Mouse (Mus musculus) yolk sac, embryonic 10.5 days (tissue): ENCODE results near the gene Rln3.
A peak's percentile ranks its signal among the peaks of the same experiment; 100 is the strongest.

Experiments used
- DNase-seq: peaks from one replicate; pipeline ENCODE4 v3.0.0-alpha.2; 2017; ENCODE audit warnings: low spot score

Rln3 gene

GRCm38 (mm10) chr8:84065037-84065436 is 20.2 kb upstream of the Rln3 start, which contains the start of gene Gm10643:
Gene Gm10643, minus strand, starts transcription at chr8:84065137.
- DNase-seq, result no peak

- no peak for DNase-seq
Measured at GRCm38 (mm10) chr8:84063861-84064610, 19.2 kb upstream of the Rln3 start.

- no peak for DNase-seq
Measured at GRCm38 (mm10) chr8:84060245-84060644, 15.4 kb upstream of the Rln3 start.

- DNase-seq, result no peak
Measured at GRCm38 (mm10) chr8:84059226-84059625, 14.4 kb upstream of the Rln3 start.

GRCm38 (mm10) chr8:84057827-84058226 is 13.0 kb upstream of the Rln3 start:
- no peak for DNase-seq

- no peak for DNase-seq
Measured at GRCm38 (mm10) chr8:84053229-84053628, 8.4 kb upstream of the Rln3 start.

- DNase-seq, result no peak
Measured at GRCm38 (mm10) chr8:84052746-84053145, 7.9 kb upstream of the Rln3 start.

- no peak for DNase-seq
Measured at GRCm38 (mm10) chr8:84048171-84048570, 3.4 kb upstream of the Rln3 start.

GRCm38 (mm10) chr8:84046505-84046904 is 1.7 kb upstream of the Rln3 start:
- no peak for DNase-seq

GRCm38 (mm10) chr8:84044103-84044502 is 697 bp downstream of the Rln3 start:
- DNase-seq, result no peak

GRCm38 (mm10) chr8:84042948-84043342 is 1.9 kb downstream of the Rln3 start:
- no peak for DNase-seq

GRCm38 (mm10) chr8:84042066-84042947 is 2.5 kb downstream of the Rln3 start, which contains the start of gene Il27ra:
Gene Il27ra, minus strand, starts transcription at chr8:84042589.
- no peak for DNase-seq

- peak; percentile 69 for DNase-seq
Measured at GRCm38 (mm10) chr8:84039050-84039449, 5.8 kb downstream of the Rln3 start.

- no peak for DNase-seq
Measured at GRCm38 (mm10) chr8:84038015-84038414, 6.8 kb downstream of the Rln3 start.

- DNase-seq, result no peak
Measured at GRCm38 (mm10) chr8:84032777-84033176, 12.0 kb downstream of the Rln3 start.

GRCm38 (mm10) chr8:84029272-84029671 is 15.5 kb downstream of the Rln3 start:
- DNase-seq, result no peak

GRCm38 (mm10) chr8:84027449-84027848 is 17.4 kb downstream of the Rln3 start:
- DNase-seq, result no peak

- no peak for DNase-seq
Measured at GRCm38 (mm10) chr8:84025863-84026262, 18.9 kb downstream of the Rln3 start.

GRCm38 (mm10) chr8:84024171-84024570 is 20.6 kb downstream of the Rln3 start:
- DNase-seq, result peak; percentile 75

- peak; percentile 88 for DNase-seq
Measured at GRCm38 (mm10) chr8:84023631-84024030, 21.2 kb downstream of the Rln3 start.

- peak; percentile 87 for DNase-seq
Measured at GRCm38 (mm10) chr8:84023085-84023484, 21.7 kb downstream of the Rln3 start.

GRCm38 (mm10) chr8:84021569-84021968 is 23.2 kb downstream of the Rln3 start:
- DNase-seq, result no peak

- peak; percentile 90 for DNase-seq
Measured at GRCm38 (mm10) chr8:84021096-84021495, 23.7 kb downstream of the Rln3 start, which contains the start of gene Palm3. Gene Palm3, plus strand, starts transcription at chr8:84021471.
